Mouse (Mus musculus) MEL-GATA-1-ER (cell line): Measurements from ENCODE around the gene Irs2.

Source experiments
- DNase-seq: peaks from one replicate; pipeline ENCODE4 v3.0.0-alpha.2; 2012; ENCODE audit warnings: low read depth; ENCODE audit errors: extremely low read depth

Gene Irs2

GRCm38 (mm10) chr8:11008379-11008775 is at the start of gene Irs2:
TSS of gene Irs2 (minus strand) at chr8:11008458.
- no peak for DNase-seq

- DNase-seq, result no peak
These were observed 48.4 kb upstream of the Irs2 start for GRCm38 (mm10) chr8:11056665-11057064.

- no peak for DNase-seq
These were observed 47.9 kb upstream of the Irs2 start for GRCm38 (mm10) chr8:11056175-11056563.

- DNase-seq, result no peak
These were observed 47.4 kb upstream of the Irs2 start for GRCm38 (mm10) chr8:11055557-11056174.

- no peak for DNase-seq
These were observed 41.6 kb upstream of the Irs2 start for GRCm38 (mm10) chr8:11049835-11050234.

GRCm38 (mm10) chr8:11047812-11048211 is 39.6 kb upstream of the Irs2 start:
- no peak for DNase-seq

GRCm38 (mm10) chr8:11044660-11045059 is 36.4 kb upstream of the Irs2 start:
- no peak for DNase-seq

GRCm38 (mm10) chr8:11043591-11043990 is 35.3 kb upstream of the Irs2 start:
- DNase-seq, result no peak

GRCm38 (mm10) chr8:11042872-11043587 is 34.8 kb upstream of the Irs2 start:
- DNase-seq, result no peak

- no peak for DNase-seq
These were observed 31.8 kb upstream of the Irs2 start for GRCm38 (mm10) chr8:11040088-11040487.

GRCm38 (mm10) chr8:11038788-11039187 is 30.5 kb upstream of the Irs2 start:
- DNase-seq, result no peak

GRCm38 (mm10) chr8:11038367-11038766 is 30.1 kb upstream of the Irs2 start:
- no peak for DNase-seq

GRCm38 (mm10) chr8:11036790-11037189 is 28.5 kb upstream of the Irs2 start:
- DNase-seq, result no peak

- no peak for DNase-seq
These were observed 27.6 kb upstream of the Irs2 start for GRCm38 (mm10) chr8:11035628-11036416.

GRCm38 (mm10) chr8:11024871-11025270 is 16.6 kb upstream of the Irs2 start:
- no peak for DNase-seq

GRCm38 (mm10) chr8:11020949-11021572 is 12.8 kb upstream of the Irs2 start:
- no peak for DNase-seq

- DNase-seq, result no peak
These were observed 7.4 kb upstream of the Irs2 start for GRCm38 (mm10) chr8:11015622-11016021.

- no peak for DNase-seq
These were observed 5.0 kb upstream of the Irs2 start for GRCm38 (mm10) chr8:11013258-11013657.

- DNase-seq, result no peak
These were observed 3.7 kb upstream of the Irs2 start for GRCm38 (mm10) chr8:11011787-11012485.

GRCm38 (mm10) chr8:11010913-11011605 is 2.8 kb upstream of the Irs2 start:
- DNase-seq, result no peak

- DNase-seq, result no peak
These were observed 2.1 kb upstream of the Irs2 start for GRCm38 (mm10) chr8:11010398-11010797.
